Mouse (Mus musculus): ENCODE data around the gene Ip6k2.

Ip6k2 gene

DNA sequence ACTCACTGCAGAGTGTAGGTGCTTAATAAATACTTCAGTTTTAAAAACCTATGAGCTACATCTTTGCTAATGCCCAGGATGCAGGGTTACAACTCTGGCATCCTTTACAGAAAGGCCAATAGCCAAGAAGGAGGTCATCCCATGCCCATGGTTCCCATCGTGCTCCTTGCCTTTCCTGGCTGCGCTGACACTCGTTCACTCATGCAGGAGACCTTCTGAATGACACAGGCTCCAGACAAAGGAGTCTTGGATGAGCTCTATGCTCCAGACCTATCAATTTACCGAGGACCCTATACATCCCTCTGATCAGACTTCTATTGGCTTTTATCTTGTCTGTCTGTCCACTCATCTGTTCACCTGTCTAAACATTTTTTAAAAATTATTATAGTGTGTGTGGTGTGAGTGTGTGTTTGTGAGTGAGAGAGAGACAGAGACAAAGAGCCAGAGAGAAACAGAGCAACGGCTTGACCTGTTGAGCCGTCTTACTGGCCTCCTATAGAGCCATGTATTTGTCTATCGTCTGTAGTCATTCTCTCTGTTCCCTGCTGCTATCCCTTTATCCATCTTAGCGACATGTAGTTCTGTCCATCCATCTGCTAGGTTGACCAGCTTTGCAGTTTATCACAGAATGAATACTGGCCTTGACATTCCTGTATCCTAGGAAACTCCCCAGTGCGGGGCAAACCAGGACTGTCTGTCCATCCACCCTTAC lies 604 bp upstream of the Ip6k2 start:
- no peak for DNase-seq (ENCODE audit: low spot score)

- DNase-seq (ENCODE audit: low spot score) = peak; percentile 67
Measured at GRCm38 (mm10) chr9:108785416-108785815, 1.8 kb downstream of the Ip6k2 start.

DNA sequence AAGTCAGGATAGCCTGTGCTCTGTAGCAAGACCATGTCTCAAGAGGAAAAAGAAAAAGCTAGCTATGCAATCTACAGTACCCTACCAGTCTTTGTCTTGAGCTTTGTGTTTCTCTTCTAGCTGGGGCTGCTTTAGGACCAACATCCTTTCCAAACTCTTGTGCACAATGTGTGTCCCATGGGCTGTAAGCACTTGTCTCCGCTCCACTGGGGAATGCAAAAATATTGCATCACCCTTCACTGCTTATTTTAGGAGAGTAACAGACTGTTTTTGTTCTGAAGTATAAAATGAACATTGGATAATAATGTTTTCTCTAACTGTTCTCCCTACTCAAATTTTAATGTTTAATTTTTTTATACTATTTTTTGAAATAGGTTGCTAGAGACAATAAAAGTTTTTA lies 2.9 kb downstream of the Ip6k2 start:
- no peak for DNase-seq (ENCODE audit: low spot score)

DNA sequence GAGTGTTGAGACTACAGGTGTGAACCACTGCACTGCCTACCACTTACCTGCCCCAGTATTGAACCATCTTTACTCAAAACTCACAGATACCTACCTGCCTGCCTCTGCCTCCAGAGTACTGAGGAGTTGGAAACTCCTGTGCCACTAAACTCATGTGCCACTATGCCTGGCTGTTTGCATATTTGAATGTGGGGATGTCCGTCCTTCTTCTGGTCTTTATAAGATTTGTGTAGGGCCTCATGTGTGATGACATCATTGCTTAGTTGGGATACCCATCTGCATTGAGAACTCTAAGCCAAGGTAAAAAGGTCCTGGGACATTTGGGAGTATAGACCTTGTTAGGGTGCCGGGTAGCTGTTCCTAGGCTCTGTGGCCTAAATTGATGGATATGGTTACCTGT lies 3.5 kb downstream of the Ip6k2 start:
- no peak for DNase-seq (ENCODE audit: low spot score)

GRCm38 (mm10) chr9:108788713-108789112 lies 5.1 kb downstream of the Ip6k2 start:
- no peak for DNase-seq (ENCODE audit: low spot score)

DNA sequence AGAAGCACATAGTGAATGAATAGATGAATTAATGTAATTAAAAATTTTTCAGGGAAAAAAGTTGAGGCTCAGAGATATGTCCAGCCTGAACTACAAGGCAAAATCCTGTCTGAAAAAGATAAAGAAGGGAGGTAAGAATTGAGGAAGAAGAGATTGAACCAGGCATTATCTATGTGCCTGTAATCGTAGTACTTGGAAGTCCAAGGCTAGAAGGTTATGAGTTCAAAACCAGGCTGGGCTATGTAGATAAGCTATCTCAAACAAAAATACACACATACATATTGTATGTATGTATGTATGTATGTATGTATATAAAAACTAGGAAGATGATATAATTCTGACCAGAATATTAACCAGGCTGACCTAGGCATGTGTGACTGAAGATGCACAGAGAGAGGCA lies 8.7 kb downstream of the Ip6k2 start:
- DNase-seq (ENCODE audit: low spot score) = no peak

DNA sequence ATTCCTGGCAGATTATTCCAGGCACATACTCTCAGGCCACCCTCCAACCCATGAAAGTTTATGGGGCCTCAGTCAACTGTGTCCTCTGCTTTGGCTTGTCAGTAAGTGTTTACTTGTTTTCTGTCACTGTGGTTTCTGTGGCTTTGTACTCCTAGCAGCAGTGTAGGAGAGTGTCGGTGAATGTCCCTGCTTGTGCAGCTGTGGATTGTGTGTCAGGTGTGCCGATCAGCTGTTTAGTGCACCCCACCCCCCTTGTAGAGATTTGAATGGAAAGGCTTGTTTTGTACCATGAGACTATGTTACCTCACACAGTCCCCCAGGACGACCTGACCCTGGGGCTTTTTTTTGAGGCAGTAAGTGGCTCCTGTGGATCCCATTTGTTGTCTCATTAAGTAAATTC lies 9.1 kb downstream of the Ip6k2 start:
- DNase-seq (ENCODE audit: low spot score) = no peak

DNA sequence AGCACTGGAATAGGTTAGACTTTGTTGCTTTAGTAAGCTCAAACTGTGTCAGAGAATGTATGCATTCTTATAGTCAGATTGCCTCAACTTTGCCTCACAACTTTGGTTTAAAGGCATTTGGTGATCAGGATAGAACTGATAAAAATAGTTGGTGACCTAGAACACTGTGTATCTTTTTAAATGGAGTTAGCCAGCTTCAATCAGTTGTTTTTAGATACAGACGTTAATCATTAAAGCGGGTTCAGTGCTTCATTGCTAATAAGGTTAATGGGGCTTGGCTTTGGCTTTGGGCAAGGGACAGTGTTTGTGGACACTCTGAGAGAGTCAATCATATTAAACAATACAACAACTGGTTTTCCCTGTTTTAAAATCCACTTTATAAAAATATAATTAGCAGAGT lies 11.7 kb downstream of the Ip6k2 start:
- DNase-seq (ENCODE audit: low spot score) = no peak

DNA sequence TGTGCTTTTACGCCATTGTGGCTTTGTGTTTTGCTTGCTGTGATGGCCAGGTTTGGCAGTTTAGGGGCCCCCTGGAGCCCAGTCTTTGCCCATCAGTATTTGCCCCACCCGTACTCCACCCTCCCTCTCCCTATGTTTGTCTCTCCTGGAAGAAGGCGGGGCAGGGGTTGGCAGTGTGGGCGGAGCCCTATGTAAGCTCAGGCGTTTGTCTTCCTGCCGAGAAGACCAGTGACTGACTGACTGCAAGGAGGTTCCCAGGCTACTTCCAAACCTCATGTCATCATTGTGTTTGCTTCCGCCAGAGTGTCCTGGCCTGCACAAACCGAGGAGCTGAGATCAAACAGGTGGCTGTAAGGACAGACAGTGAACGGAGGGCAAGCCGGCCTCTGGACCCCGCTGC lies 12.2 kb downstream of the Ip6k2 start:
- peak; percentile 51 for DNase-seq (ENCODE audit: low spot score)

DNA sequence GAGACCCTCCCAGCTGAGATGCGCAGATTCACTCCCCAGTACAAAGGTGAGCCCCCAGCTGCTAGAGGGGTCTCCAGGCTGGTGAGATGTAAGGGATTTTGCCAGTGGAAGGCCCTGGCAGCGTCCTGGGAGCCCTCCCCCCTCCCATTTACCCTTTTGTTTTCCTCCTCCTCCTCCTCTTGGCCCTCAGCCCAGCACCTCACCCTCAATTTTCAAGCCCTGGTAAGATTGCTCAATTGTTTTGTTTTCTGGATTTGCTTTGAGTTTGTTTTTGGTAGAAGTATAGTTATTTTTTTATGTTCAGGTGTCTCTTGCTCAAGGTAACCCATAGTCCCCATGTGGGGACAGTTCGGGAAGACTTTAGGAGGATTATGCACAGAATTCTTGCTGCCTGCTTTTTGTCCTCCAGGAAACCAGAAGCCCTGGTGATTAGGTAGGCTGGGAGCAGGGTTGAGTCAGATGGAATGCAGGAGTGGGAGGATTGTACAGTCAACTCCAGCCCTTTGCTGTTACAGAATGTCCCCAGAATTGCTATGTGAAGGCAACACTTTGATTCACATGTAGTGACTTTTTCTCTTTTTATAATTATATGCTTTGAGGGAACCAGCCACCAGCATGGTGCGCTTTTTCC lies 12.9 kb downstream of the Ip6k2 start:
- peak; percentile 51 for DNase-seq (ENCODE audit: low spot score)

DNA sequence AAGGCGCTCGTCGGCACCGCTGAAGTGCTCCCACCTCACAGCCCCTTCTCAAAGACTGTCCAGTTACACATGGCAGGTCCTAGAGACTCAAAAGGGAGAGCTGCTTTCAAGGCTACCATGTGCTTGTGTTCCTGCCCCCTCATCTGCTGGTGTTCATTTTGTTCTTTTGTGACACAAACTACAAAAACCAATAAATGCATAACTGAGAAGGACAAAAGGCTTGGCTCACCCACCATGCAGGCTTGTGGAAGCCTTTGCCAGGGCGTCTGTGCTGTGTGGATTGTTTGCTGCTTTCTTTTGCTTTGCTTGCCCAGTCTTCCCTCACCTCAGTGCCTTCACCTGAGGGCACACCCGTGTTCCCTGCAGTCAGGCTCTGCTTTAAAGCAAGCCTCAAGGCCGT lies 13.9 kb downstream of the Ip6k2 start:
- DNase-seq (ENCODE audit: low spot score) = no peak

GRCm38 (mm10) chr9:108798508-108799075 lies 15.0 kb downstream of the Ip6k2 start:
- DNase-seq (ENCODE audit: low spot score) = peak; percentile 80

DNA sequence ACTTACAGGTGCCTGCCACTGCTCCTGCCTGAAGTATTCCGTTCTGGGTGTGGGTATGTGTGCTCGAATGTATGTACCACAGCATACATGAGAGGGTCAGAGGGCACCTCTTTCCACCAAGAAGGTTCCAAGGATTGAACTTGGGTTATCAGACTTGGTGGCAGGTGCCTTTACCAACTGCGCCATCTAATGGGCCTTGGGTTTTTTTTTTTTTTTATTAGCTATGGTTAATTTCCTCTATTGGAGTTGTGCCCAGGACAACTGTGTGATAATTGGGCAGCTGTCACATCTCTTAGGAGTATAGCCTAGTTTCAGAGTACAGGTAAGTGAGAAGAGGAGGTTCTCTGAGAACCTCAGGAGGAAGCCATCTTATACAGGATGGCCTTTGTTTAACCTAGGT lies 16.0 kb downstream of the Ip6k2 start:
- no peak for DNase-seq (ENCODE audit: low spot score)

DNA sequence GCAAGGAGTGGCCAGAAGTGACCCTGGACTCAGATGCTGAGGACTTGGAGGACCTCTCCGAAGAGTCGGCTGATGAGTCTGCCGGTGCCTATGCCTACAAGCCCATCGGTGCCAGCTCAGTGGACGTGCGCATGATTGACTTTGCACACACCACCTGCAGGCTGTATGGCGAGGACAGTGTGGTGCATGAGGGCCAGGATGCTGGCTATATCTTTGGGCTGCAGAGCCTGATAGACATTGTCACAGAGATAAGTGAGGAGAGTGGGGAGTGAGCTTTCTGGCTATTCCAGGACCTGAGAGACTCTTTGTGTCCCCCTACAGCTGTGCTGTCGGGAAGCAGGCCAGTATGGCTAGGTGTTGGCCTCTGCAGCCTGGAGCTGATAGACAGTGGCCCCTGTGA lies 22.2 kb downstream of the Ip6k2 start:
- DNase-seq (ENCODE audit: low spot score) = no peak

DNA sequence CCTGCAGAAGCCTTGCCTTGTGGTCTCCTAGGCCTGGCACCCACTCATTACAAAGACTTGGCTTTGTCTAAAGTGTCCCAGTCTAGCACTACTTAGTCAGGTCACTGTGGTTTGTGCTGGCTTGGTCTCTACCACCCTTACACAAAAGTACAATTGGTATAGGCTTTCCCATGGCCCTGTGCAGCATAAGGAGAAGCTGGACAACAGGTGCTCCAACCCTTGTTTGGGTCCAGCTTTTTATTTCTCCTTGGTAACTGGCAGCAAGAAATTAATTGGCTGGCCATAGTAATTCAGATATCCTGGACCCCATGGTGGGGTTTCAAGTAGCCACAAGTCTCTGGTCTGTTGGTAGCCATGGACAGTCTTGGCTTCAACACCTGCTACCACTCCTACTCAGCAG lies 22.8 kb downstream of the Ip6k2 start:
- DNase-seq (ENCODE audit: low spot score) = no peak

DNA sequence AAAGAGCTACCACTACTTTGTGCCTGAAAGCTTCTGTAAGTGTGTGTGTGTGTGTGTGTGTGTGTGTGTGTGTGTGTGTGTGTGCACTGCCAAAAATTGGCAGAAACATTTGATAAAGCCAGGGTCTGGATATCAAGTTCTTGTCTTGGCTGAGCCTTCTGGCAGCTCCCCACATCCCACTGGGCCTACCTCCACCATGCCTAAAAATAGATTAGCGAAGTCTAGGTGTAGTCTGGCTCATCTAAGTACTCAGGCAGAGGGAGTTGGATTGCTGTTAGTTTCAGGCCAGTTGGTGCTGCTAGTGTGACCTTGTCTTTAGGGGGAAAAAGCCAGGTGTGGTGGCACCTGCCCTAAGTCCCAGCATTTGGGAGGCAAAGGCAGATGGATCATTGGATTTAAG lies 23.2 kb downstream of the Ip6k2 start:
- no peak for DNase-seq (ENCODE audit: low spot score)

DNA sequence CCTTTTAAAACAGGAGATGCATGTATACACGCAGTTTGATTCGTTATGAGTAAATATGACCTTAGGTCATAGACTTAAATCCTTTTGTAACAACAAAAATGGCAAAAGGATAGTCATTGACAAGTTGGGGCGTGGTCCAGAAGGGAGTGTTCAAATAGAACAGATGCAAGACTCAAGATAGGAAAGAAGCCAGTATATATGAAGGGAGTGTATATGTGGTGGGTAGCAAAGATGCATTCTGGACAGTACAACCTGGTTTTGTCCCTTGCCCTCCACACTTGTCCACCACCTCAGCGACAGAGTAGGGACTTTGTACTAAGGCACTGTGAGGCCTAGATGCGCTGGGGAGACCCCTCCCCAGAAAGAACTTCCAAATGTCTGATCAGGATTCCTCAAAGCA lies 24.1 kb downstream of the Ip6k2 start:
- no peak for DNase-seq (ENCODE audit: low spot score)

GRCm38 (mm10) chr9:108808163-108808665 lies 24.6 kb downstream of the Ip6k2 start, which contains the start of gene Nckipsd:
Gene Nckipsd (plus strand): TSS chr9:108808368.
- DNase-seq (ENCODE audit: low spot score) = peak; percentile 94

GRCm38 (mm10) chr9:108809188-108809587 lies 25.6 kb downstream of the Ip6k2 start:
- DNase-seq (ENCODE audit: low spot score) = no peak

- DNase-seq (ENCODE audit: low spot score) = no peak
Measured at GRCm38 (mm10) chr9:108809723-108810122, 26.1 kb downstream of the Ip6k2 start.

- DNase-seq (ENCODE audit: low spot score) = no peak
Measured at GRCm38 (mm10) chr9:108810516-108810915, 26.9 kb downstream of the Ip6k2 start.

GRCm38 (mm10) chr9:108815557-108815956 lies 32.0 kb downstream of the Ip6k2 start:
- no peak for DNase-seq (ENCODE audit: low spot score)

GRCm38 (mm10) chr9:108819495-108819894 lies 35.9 kb downstream of the Ip6k2 start:
- DNase-seq (ENCODE audit: low spot score) = peak; percentile 33
